Mouse (Mus musculus) brain, embryonic 14.5 days (tissue): ENCODE measurements around the gene Tgm6.

Experiments used
- CTCF ChIP-seq: fragments of 200-500 bp; IDR thresholded peaks from 2 replicates; pipeline ENCODE4 v1.5.1; 2012; ENCODE audit warnings: inconsistent platforms, mild to moderate bottlenecking, moderate library complexity, borderline replicate concordance; ENCODE audit not compliant: insufficient read depth, insufficient read length; ENCODE audit errors: extremely low read depth
- POLR2A ChIP-seq: fragments of 200-500 bp; IDR thresholded peaks from 2 replicates; pipeline ENCODE4 v1.6.1; 2012; ENCODE audit warnings: mild to moderate bottlenecking, inconsistent platforms, borderline replicate concordance; ENCODE audit not compliant: poor library complexity, insufficient read depth, insufficient read length, severe bottlenecking; ENCODE audit errors: extremely low read depth

GRCm38 (mm10) chr2:130167861-130168260 lies 55.6 kb downstream of the Tgm6 start:
- TF ChIP-seq CTCF (peak; percentile 76), POLR2A (no peak)
